Mouse (Mus musculus) heart, postnatal 10 days (tissue): ENCODE data around the gene Utp3. TPM values are rescaled to one million over a fixed set of nuclear protein-coding genes. Genes with fewer than 3 reads are reported as not detected.

Experiments
- DNase-seq, 2 experiments: peaks; one replicate each; pipeline ENCODE4 v3.0.0; 2021
- intact Hi-C: fragments of 180-260 bp; cut with DNase I; formaldehyde crosslinking; loops from one replicate; pipeline ENCODE4 v1.15.1; 2025
- total RNA-seq, 2 experiments: library from RNA; stranded (reverse); gene quantifications; 2 replicates each; pipeline ENCODE4 v1.2.3; 2021

The Utp3 gene
- total RNA-seq, 2 experiments from 2014 or later, result 21.5 to 21.9 TPM

- intact Hi-C loops, result loop anchor here (5.0 to 10.0 kb wide), 3 partner anchors 61 to 199 kb away; partner anchors contain the start of genes Dck and Grsf1
- no peak for DNase-seq
Measured at GRCm38 (mm10) chr5:88566034-88566841, 12.0 kb downstream of the Utp3 start.

GRCm38 (mm10) chr5:88569541-88569940 lies 15.3 kb downstream of the Utp3 start:
- intact Hi-C loops, result loop anchor here (5.0 to 10.0 kb wide), 3 partner anchors 58 to 195 kb away; partner anchors contain the start of genes Dck and Grsf1
- DNase-seq, result no peak

- no peak for DNase-seq
- intact Hi-C loops, result no loop called here
Measured at GRCm38 (mm10) chr5:88574829-88575228, 20.6 kb downstream of the Utp3 start.

GRCm38 (mm10) chr5:88575506-88576338 lies 21.5 kb downstream of the Utp3 start:
- intact Hi-C loops, result no loop called here
- DNase-seq, result no peak

GRCm38 (mm10) chr5:88580681-88581080 lies 26.4 kb downstream of the Utp3 start:
- no peak for DNase-seq
- intact Hi-C loops, result no loop called here

GRCm38 (mm10) chr5:88581343-88581742 lies 27.1 kb downstream of the Utp3 start:
- no peak for DNase-seq
- intact Hi-C loops, result no loop called here

GRCm38 (mm10) chr5:88583271-88584031 lies 29.2 kb downstream of the Utp3 start:
- intact Hi-C loops, result no loop called here
- DNase-seq, result peak; percentile 25 to 32

GRCm38 (mm10) chr5:88584061-88584460 lies 29.8 kb downstream of the Utp3 start:
- intact Hi-C loops, result no loop called here
- DNase-seq, result no peak

- intact Hi-C loops, result no loop called here
- peak in 1 of 2 experiments; percentile 26 for DNase-seq
Measured at GRCm38 (mm10) chr5:88586407-88587174, 32.3 kb downstream of the Utp3 start.

- peak; percentile 40 to 47 for DNase-seq
- intact Hi-C loops, result no loop called here
Measured at GRCm38 (mm10) chr5:88587211-88587934, 33.1 kb downstream of the Utp3 start.

- no peak for DNase-seq
- intact Hi-C loops, result no loop called here
Measured at GRCm38 (mm10) chr5:88588481-88588880, 34.2 kb downstream of the Utp3 start.

GRCm38 (mm10) chr5:88593421-88594172 lies 39.3 kb downstream of the Utp3 start:
- no peak for DNase-seq
- intact Hi-C loops, result no loop called here

- intact Hi-C loops, result no loop called here
Measured at GRCm38 (mm10) chr5:88594173-88594569, 39.9 kb downstream of the Utp3 start.

GRCm38 (mm10) chr5:88595537-88596455 lies 41.5 kb downstream of the Utp3 start:
- intact Hi-C loops, result no loop called here

More at GRCm38 (mm10) chr5:88594173-88594569, 39.9 kb downstream of the Utp3 start:
- no peak for DNase-seq

GRCm38 (mm10) chr5:88598961-88599360 lies 44.7 kb downstream of the Utp3 start:
- DNase-seq, result no peak
- intact Hi-C loops, result no loop called here

More at GRCm38 (mm10) chr5:88595537-88596455, 41.5 kb downstream of the Utp3 start:
- DNase-seq, result no peak

GRCm38 (mm10) chr5:88602030-88602429 lies 47.8 kb downstream of the Utp3 start:
- intact Hi-C loops, result no loop called here
- no peak for DNase-seq

- no peak for DNase-seq
- intact Hi-C loops, result no loop called here
Measured at GRCm38 (mm10) chr5:88602713-88603112, 48.5 kb downstream of the Utp3 start.
